Mouse (Mus musculus) olfactory bulb, adult 2 months (tissue): ENCODE results near the gene Adcy3.

Experiments used
- CTCF ChIP-seq: fragments of 200-500 bp; IDR thresholded peaks from 2 replicates; pipeline ENCODE4 v1.5.1; 2012; ENCODE audit warnings: low read depth, mild to moderate bottlenecking, low read length, moderate library complexity; ENCODE audit not compliant: insufficient read depth
- POLR2A ChIP-seq: fragments of 200-500 bp; IDR thresholded peaks from 2 replicates; pipeline ENCODE4 v1.6.1; 2012; ENCODE audit warnings: mild to moderate bottlenecking, low read depth, low read length, moderate library complexity; ENCODE audit not compliant: insufficient read depth

- TF ChIP-seq CTCF (no peak), POLR2A (no peak)
Measured at GRCm38 (mm10) chr12:4232777-4233176, 99.9 kb downstream of the Adcy3 start.
